Mouse (Mus musculus) heart, embryonic 14.5 days (tissue): ENCODE measurements around the gene Xpo1. TPM values are rescaled to one million over a fixed set of nuclear protein-coding genes. Genes with fewer than 3 reads are reported as not detected.
"Not testable (repeated sequence)": the region's sequence is repeated elsewhere in the genome, so short reads cannot be mapped to it uniquely, and the experiment has no call there.

Experiments
- ATAC-seq: fragments of 200-750 bp; cut with Nextera tagmentation; 2 replicates; pipeline ENCODE4 v1.8.0; 2017; ENCODE audit warnings: low read depth, moderate TSS enrichment; ENCODE audit not compliant: insufficient number of reproducible peaks, insufficient read depth, low FRiP score
- H3K27ac ChIP-seq, 2 experiments: fragments of 200-500 bp in 1 of 2; fragments of 300-500 bp in 1 of 2; sonication (generic) in 1 of 2; replicated peaks in 1 of 2; 2 replicates each; pipeline ENCODE4 v1.5.1; 2012 to 2014; ENCODE audit warnings: low read depth in 2 of 2, low read length in 2 of 2, control low read depth in 1 of 2, mild to moderate bottlenecking in 1 of 2, mixed read lengths in 1 of 2; ENCODE audit not compliant: control insufficient read depth in 1 of 2, insufficient read depth in 1 of 2
- H3K27me3 ChIP-seq: fragments of 300-500 bp; sonication (generic); 2 replicates; pipeline ENCODE4 v1.6.1; 2014; ENCODE audit warnings: mild to moderate bottlenecking, low read length, control low read depth; ENCODE audit not compliant: control insufficient read depth, insufficient read depth
- H3K36me3 ChIP-seq: fragments of 300-500 bp; sonication (generic); 2 replicates; pipeline ENCODE4 v1.6.1; 2014; ENCODE audit warnings: mild to moderate bottlenecking, control low read depth, low read length, mixed read lengths; ENCODE audit not compliant: control insufficient read depth, insufficient read depth
- H3K4me1 ChIP-seq, 2 experiments: fragments of 200-500 bp in 1 of 2; fragments of 300-500 bp in 1 of 2; sonication (generic) in 1 of 2; 2 replicates each; pipeline ENCODE4 v1.6.1; 2012 to 2014; ENCODE audit warnings: low read length in 2 of 2, control low read depth in 1 of 2, mixed read lengths in 1 of 2; ENCODE audit not compliant: control insufficient read depth in 2 of 2, insufficient read depth in 2 of 2
- H3K4me2 ChIP-seq: fragments of 300-500 bp; sonication (generic); 2 replicates; pipeline ENCODE4 v1.6.1; 2014; ENCODE audit warnings: mild to moderate bottlenecking, low read length
- H3K4me3 ChIP-seq, 2 experiments: fragments of 200-500 bp in 1 of 2; fragments of 300-500 bp in 1 of 2; sonication (generic) in 1 of 2; 2 replicates each; pipeline ENCODE4 v1.5.1; 2012 to 2014; ENCODE audit warnings: low read length in 2 of 2, mild to moderate bottlenecking in 2 of 2, control low read depth in 1 of 2, low read depth in 1 of 2, moderate library complexity in 1 of 2; ENCODE audit not compliant: control insufficient read depth in 1 of 2, insufficient read depth in 1 of 2
- H3K9ac ChIP-seq: fragments of 300-500 bp; sonication (generic); 2 replicates; pipeline ENCODE4 v1.6.1; 2014; ENCODE audit warnings: mild to moderate bottlenecking, low read length
- H3K9me3 ChIP-seq: fragments of 300-500 bp; sonication (generic); 2 replicates; pipeline ENCODE4 v1.6.1; 2016; ENCODE audit warnings: low read length, control low read depth; ENCODE audit not compliant: control insufficient read depth
- WGBS: fragments of 180-500 bp; shearing (Covaris S2); extraction: QIAGEN DNeasy Blood & Tissue Kit; methylation state at CpG from one replicate; pipeline ENCODE4 v1.1.7; 2014; 5-methylcytosine and 5-hydroxymethylcytosine counted together
- polyA plus RNA-seq: library from polyadenylated mRNA; unstranded; fragments of >200 nt; fragmentation: Nextera tagmentation; extraction: Ambion mirVana; gene quantifications from 2 replicates; pipeline ENCODE4 v1.2.1, GENCODE M21; 2014

The Xpo1 gene
- polyA plus RNA-seq, 1 experiment from 2014 or later, result 71.0 TPM

DNA sequence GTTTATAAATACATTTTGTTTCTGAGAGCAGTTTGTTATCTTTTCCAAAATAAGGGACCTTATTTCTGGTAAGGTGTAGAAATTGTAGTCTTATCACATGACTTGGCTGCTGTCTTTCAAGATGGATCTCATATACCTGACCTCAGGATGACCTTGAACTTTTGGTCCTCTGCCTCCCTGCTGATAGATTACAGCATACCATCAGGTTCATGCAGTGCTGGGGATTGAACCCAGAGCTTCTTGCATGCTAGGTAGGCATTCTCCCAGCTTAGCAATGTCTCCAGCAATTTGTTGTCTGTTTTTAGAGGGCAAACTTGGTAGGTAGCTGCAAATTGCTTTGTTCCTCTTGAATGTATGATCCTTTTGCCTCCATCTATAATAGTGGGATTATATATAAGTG lies 9.1 kb downstream of the Xpo1 start:
- H3K27me3 ChIP-seq, result no peaks in the 10 kb centered on the region
- no peak overlapping the region for H3K27ac ChIP-seq
- H3K4me3 ChIP-seq, result no peak overlapping the region
- no peak overlapping the region for H3K9ac ChIP-seq
- no peak overlapping the region for H3K4me2 ChIP-seq
- no peaks in the 10 kb centered on the region for H3K9me3 ChIP-seq
- H3K36me3 ChIP-seq, result peaks cover 74% of the 10 kb centered on the region
- peaks cover 0 to 11% of the 10 kb centered on the region in 2 experiments; a peak in 3 of 4 replicates for H3K4me1 ChIP-seq
- ATAC-seq, result no peak

DNA sequence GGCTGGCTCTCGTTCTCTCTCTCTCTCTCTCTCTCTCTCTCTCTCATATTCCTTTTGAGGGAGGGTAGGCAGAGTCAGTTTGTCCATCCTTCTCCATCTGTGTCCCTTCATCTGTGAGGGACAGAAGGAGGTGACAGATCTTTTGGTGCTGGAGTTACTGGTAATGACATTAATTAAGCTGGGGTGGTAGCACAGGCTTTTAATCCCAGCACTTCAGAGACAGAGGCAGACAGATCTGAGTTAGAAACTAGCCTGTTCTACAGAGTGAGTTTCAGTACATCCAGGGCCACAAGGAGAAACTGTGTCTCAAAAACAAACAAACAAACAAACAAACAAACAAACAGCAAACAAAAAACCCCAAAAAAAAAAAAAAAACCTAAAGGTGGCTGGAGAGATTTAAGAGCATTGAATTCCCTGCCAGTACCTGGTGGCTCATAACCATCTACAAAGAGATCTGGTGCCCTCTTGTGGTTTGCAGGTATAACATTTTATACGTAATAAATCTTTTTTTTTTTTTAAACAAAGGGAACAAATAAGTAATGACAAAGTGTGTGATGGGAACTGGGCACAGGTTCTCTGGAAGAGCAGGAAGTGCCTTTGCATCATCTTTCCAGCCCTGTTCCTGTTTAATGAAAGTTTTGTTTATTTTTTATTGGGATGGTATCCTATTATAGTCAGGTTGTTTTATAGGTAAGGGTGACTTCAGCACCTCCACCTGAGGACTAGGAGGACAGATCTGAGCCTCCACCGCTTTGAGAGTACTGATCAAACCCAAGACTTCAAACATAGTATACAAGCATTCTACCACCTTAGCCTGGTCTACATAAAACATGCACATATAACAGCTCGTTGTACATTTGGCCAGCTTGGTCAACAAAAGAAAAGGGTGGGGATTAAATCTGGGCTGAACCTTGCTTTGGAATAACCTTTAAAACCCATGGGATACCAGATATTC lies 16.2 kb downstream of the Xpo1 start:
- H3K9me3 ChIP-seq, result no peaks in the 10 kb centered on the region
- ATAC-seq, result no peak
- H3K4me3 ChIP-seq, result no peak overlapping the region
- H3K9ac ChIP-seq, result no peak overlapping the region
- H3K27ac ChIP-seq, result no peak overlapping the region
- H3K4me1 ChIP-seq, result no peaks in the 10 kb centered on the region
- 72% methylated on average over 4 of the region's 4 CpGs for WGBS
- peaks cover 92% of the 10 kb centered on the region for H3K36me3 ChIP-seq
- H3K4me2 ChIP-seq, result no peak overlapping the region
- no peaks in the 10 kb centered on the region for H3K27me3 ChIP-seq

DNA sequence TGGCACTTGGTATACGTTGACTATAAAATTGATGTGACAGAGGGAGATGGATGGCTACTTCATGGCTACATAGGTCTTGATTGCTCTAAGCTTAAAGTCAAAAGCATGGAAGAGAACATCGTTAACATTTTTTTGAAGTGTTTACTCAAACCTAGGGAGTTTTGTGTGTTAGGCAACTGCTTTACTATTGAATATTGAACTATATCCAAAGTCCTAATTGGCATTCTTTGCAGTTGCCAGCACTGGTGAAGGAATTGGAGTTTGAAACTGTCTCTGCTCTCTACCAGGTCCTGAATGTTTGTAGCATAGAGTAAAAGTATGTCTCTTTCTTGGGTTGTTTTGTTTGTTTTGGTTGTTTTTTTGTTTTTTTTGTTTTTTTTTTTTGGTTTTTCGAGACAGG lies 19.9 kb downstream of the Xpo1 start:
- WGBS, result 78% methylated on average over 3 of the region's 3 CpGs
- Histone ChIP-seq H3K9me3 (no peaks in the 10 kb centered on the region), H3K4me3 (no peak overlapping the region), H3K4me1 (no peaks in the 10 kb centered on the region), H3K9ac (no peak overlapping the region), H3K27me3 (no peaks in the 10 kb centered on the region), H3K4me2 (no peak overlapping the region), H3K27ac (no peak overlapping the region), H3K36me3 (peaks cover 98% of the 10 kb centered on the region)
- no peak for ATAC-seq

DNA sequence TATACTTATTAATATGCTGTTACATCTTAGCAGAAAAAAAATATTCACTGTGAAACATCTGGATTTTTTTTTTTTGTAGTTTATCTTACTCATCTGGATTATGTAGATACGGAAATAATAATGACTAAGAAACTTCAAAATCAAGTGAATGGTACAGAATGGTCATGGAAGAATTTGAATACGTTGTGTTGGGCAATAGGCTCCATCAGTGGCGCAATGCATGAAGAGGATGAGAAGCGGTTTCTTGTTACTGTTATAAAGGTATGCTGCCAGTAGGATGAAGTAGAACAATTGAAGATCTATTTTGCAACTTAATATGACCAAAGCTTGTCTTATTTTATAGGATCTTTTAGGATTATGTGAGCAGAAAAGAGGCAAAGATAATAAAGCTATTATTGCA lies 28.6 kb downstream of the Xpo1 start:
- Histone ChIP-seq H3K27me3 (no peaks in the 10 kb centered on the region), H3K9me3 (no peaks in the 10 kb centered on the region), H3K4me2 (no peak overlapping the region), H3K27ac (no peak overlapping the region), H3K36me3 (peaks cover 97% of the 10 kb centered on the region), H3K4me1 (no peaks in the 10 kb centered on the region), H3K9ac (no peak overlapping the region), H3K4me3 (no peak overlapping the region)
- 96% methylated on average over 4 of the region's 4 CpGs for WGBS
- ATAC-seq, result no peak

DNA sequence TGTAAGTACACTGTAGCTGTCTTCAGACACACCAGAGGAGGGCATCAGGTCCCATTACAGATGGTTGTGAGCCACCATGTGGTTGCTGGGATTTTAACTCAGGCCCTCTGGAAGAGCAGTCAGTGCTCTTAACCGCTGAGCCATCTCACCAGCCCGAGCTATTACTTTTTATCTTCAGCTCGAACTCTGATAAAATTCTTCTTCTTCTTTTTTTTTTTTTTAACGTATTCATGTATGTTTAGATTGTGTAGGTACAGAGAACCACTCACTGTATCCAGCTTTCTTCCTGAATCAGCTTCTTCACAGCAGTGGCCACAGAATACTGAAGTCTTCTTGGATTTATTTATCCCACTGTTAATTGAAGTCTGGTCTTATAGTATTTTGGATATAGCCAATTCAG lies 33.0 kb downstream of the Xpo1 start:
- H3K36me3 ChIP-seq, result peaks cover 97% of the 10 kb centered on the region
- WGBS, result 80% methylated on average over 4 of the region's 4 CpGs
- ATAC-seq, H3K4me1 ChIP-seq, H3K4me3 ChIP-seq, H3K9me3 ChIP-seq, H3K9ac ChIP-seq, H3K27me3 ChIP-seq, H3K4me2 ChIP-seq, H3K27ac ChIP-seq: not testable (repeated sequence)

DNA sequence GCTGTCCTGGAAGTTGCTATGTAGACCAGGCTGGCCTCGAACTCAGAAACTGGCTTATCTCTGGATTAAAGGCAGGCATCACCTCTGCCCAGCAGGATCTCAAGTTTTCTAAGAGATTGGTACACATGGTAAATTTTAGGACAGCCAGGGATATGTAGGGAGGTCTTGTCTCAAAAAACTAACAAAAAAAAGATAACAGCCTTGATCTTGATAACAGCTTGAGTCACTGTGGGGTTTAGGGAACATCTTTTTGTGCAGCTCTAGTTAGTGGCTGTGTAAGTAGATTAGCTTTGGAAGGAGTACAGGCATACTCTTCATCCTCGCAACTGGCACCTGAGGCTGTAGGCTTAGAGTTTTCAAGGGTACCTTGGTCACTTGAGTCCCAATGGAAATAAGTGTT lies 41.5 kb downstream of the Xpo1 start:
- no peak overlapping the region for H3K4me3 ChIP-seq
- ATAC-seq, result no peak
- no peaks in the 10 kb centered on the region for H3K9me3 ChIP-seq
- no peak overlapping the region for H3K4me2 ChIP-seq
- no peak overlapping the region for H3K9ac ChIP-seq
- H3K36me3 ChIP-seq, result peaks cover 60% of the 10 kb centered on the region
- H3K27me3 ChIP-seq, result no peaks in the 10 kb centered on the region
- no peak overlapping the region for H3K27ac ChIP-seq
- WGBS, result 93% methylated on average over 2 of the region's 2 CpGs
- no peaks in the 10 kb centered on the region for H3K4me1 ChIP-seq

DNA sequence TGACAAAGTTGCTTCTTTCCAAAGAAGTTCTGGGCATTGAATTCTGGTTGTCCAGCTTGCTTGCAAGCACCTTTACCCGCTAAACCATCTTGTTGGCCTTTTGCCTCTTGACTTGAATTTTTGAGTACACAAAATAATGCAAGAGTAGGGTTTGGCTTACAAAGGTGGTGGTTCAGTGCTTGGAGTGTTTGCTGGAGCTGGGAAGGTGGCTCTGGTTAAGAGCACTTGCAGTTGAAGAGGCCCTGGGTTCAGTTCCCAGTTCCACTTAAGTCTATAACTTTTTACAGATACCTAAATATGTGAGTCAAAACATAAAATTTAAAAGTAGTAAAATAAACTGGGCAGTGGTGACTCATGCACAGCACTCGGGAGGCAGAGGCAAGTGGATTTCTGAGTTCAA lies 42.5 kb downstream of the Xpo1 start:
- Histone ChIP-seq H3K27me3 (no peaks in the 10 kb centered on the region), H3K4me2 (no peak overlapping the region), H3K4me1 (no peaks in the 10 kb centered on the region), H3K27ac (no peak overlapping the region), H3K9me3 (no peaks in the 10 kb centered on the region), H3K4me3 (no peak overlapping the region), H3K36me3 (peaks cover 50% of the 10 kb centered on the region), H3K9ac (no peak overlapping the region)
- WGBS, result 93% methylated on average over 2 of the region's 2 CpGs
- no peak for ATAC-seq

DNA sequence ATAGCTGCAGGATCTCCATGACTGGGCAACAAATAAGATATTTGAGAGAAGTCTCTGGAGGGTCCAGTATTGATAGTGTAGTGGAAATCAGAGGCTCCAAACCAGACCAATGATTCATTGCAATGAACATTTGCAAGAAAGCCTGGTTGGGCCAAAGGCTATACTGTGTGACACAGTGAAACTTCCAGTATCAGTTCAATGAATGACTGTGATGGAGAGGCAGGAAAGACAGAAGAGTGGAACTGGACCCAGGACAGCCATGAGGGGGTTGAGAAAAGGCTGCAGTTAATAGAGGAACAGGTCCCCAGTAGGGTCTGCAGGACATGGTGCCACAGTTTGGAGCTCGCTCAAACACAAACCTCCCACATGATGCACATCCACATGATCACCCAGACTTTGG lies 44.1 kb downstream of the Xpo1 start:
- Histone ChIP-seq H3K9ac (no peak overlapping the region), H3K27ac (no peak overlapping the region), H3K4me2 (no peak overlapping the region), H3K9me3 (no peaks in the 10 kb centered on the region), H3K36me3 (peaks cover 34% of the 10 kb centered on the region), H3K4me3 (no peak overlapping the region), H3K27me3 (no peaks in the 10 kb centered on the region), H3K4me1 (no peaks in the 10 kb centered on the region)
- ATAC-seq, result no peak
- WGBS, result 100% methylated on average over 1 of the region's 1 CpGs
